In the genomic region with DNA sequence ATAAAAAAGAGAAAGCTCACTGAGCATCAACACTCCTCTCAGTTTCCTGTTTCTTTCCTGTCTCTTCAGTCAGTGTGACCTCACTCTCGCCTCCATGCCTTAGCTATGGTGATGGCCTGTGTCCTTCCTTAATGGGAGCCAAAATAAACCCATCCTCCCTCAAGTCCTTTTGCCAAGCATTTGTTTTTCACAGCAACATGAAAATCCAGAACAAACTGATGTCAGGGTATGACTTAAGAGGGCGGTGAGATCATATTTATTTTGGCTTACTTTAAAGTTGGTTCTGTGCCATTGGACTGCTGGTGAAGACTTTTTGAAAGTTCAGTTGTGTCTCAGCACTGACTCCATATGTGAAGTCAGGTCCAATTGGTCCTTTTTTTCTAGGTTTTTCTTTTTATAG, we compare ENCODE assay signal across 1 mouse cellular context.
TF ChIP-seq lines count a peak whose summit lies in the region.

No protein-coding gene starts in this region.

TF ChIP-seq in myocyte, 11 proteins besides CTCF, POLR2A, EP300 and RAD21 (continued from another document):
- no peak for TF ChIP-seq MYOG (IDR thresholded peaks at IDR 0.05; ENCODE audit: control insufficient read depth in 1 of 3, insufficient read depth in 1 of 3, insufficient read length in 2 of 3, low read depth in 2 of 3)
